Mouse (Mus musculus): Measurements from ENCODE around the gene R3hdm4. TPM values are rescaled to one million over a fixed set of nuclear protein-coding genes. Genes with fewer than 3 reads are reported as not detected.

Gene R3hdm4
- 289 and 309 TPM in 2 replicates for polyA plus RNA-seq (2015; fragmentation: Nextera tagmentation; extraction: Ambion mirVana)

- peaks cover 61% of the 10 kb centered on the region for H3K27me3 ChIP-seq (replicated peaks; ENCODE audit: control insufficient read depth, insufficient read depth, low read length)
- peak within 1 kb of the TSS; percentile 19; the same call in 1 of the 2 replicates for H3K9ac ChIP-seq (replicated peaks; ENCODE audit: low read depth, low read length)
- no peak within 1 kb of the TSS for H3K27ac ChIP-seq (ENCODE audit: low read length)
- WGBS = 3% methylated on average over 41 of the region's 41 CpGs
- H3K4me2 ChIP-seq (ENCODE audit: low read length) = peak within 1 kb of the TSS; percentile 41
- H3K4me3 ChIP-seq (replicated peaks; ENCODE audit: low read length) = peak within 1 kb of the TSS; percentile 27
- no peaks in the 10 kb centered on the region for H3K9me3 ChIP-seq (ENCODE audit: control insufficient read depth, low read length)
- no peak for ATAC-seq
- peaks cover 28% of the 10 kb centered on the region for H3K4me1 ChIP-seq (replicated peaks; ENCODE audit: control insufficient read depth, insufficient read depth, low read length)
- H3K36me3 ChIP-seq (ENCODE audit: control insufficient read depth, insufficient read depth) = no peaks in the 10 kb centered on the region
These were observed at the start of gene R3hdm4 for GRCm38 (mm10) chr10:79920958-79921535. R3hdm4 (minus strand) TSS chr10:79921208.

GRCm38 (mm10) chr10:79970415-79971182 lies 49.6 kb upstream of the R3hdm4 start, which contains the start of gene Grin3b:
Grin3b (plus strand) TSS chr10:79970715.
- no peak; the same call in 1 of the 2 replicates for ATAC-seq
- peaks cover 15% of the 10 kb centered on the region for H3K27me3 ChIP-seq (replicated peaks; ENCODE audit: control insufficient read depth, insufficient read depth, low read length)

GRCm38 (mm10) chr10:79969124-79969568 lies 48.1 kb upstream of the R3hdm4 start:
- H3K4me2 ChIP-seq (ENCODE audit: low read length) = no peak overlapping the region
- no peak overlapping the region for H3K9ac ChIP-seq (replicated peaks; ENCODE audit: low read depth, low read length)
- WGBS = 12% methylated on average over 3 of the region's 3 CpGs
- no peak overlapping the region for H3K4me3 ChIP-seq (replicated peaks; ENCODE audit: low read length)
- H3K27me3 ChIP-seq (replicated peaks; ENCODE audit: control insufficient read depth, insufficient read depth, low read length) = peaks cover 15% of the 10 kb centered on the region
- H3K36me3 ChIP-seq (ENCODE audit: control insufficient read depth, insufficient read depth) = peaks cover 15% of the 10 kb centered on the region
- H3K27ac ChIP-seq (ENCODE audit: low read length) = no peak overlapping the region
- no peak for ATAC-seq
- H3K9me3 ChIP-seq (ENCODE audit: control insufficient read depth, low read length) = no peaks in the 10 kb centered on the region
- H3K4me1 ChIP-seq (replicated peaks; ENCODE audit: control insufficient read depth, insufficient read depth, low read length) = peaks cover 11% of the 10 kb centered on the region

More at GRCm38 (mm10) chr10:79970415-79971182, 49.6 kb upstream of the R3hdm4 start, which contains the start of gene Grin3b:
- Histone ChIP-seq H3K36me3 (ENCODE audit: control insufficient read depth, insufficient read depth) (peaks cover 18% of the 10 kb centered on the region), H3K9me3 (ENCODE audit: control insufficient read depth, low read length) (no peaks in the 10 kb centered on the region), H3K4me3 (replicated peaks; ENCODE audit: low read length) (peak within 1 kb of the TSS; percentile 37), H3K9ac (replicated peaks; ENCODE audit: low read depth, low read length) (peak within 1 kb of the TSS; percentile 44), H3K4me2 (ENCODE audit: low read length) (peak within 1 kb of the TSS; percentile 57), H3K4me1 (replicated peaks; ENCODE audit: control insufficient read depth, insufficient read depth, low read length) (peaks cover 11% of the 10 kb centered on the region), H3K27ac (ENCODE audit: low read length) (no peak within 1 kb of the TSS)
- WGBS = 8% methylated on average over 46 of the region's 47 CpGs

DNA sequence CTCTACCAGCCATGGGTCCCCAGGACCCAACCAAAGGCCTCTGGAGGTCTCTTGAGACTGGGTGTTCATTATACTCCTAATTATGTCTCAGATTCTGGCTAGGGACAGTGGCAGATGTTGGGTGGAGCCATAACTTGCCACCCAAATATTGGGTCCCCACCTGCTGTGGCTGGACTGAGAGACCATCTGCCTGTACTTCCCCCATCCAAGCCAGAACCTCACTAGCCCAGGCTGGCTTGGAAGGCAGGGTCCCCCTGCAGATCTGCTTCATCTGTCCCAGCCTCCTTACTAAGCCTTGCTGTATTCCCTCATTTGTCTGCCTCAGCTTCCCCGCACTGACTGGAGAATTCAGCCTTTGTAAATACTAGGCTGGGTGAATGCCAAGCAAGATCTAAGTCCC lies 47.2 kb upstream of the R3hdm4 start:
- no peak for ATAC-seq
- H3K4me2 ChIP-seq (ENCODE audit: low read length) = no peak overlapping the region
- no peak overlapping the region for H3K4me3 ChIP-seq (replicated peaks; ENCODE audit: low read length)
- H3K9me3 ChIP-seq (ENCODE audit: control insufficient read depth, low read length) = no peaks in the 10 kb centered on the region
- 86% methylated on average over 1 of the region's 1 CpGs for whole genome bisulfite sequencing
- peaks cover 11% of the 10 kb centered on the region for H3K4me1 ChIP-seq (replicated peaks; ENCODE audit: control insufficient read depth, insufficient read depth, low read length)
- H3K9ac ChIP-seq (replicated peaks; ENCODE audit: low read depth, low read length) = no peak overlapping the region
- H3K36me3 ChIP-seq (ENCODE audit: control insufficient read depth, insufficient read depth) = peaks cover 19% of the 10 kb centered on the region
- no peak overlapping the region for H3K27ac ChIP-seq (ENCODE audit: low read length)
- peaks cover 15% of the 10 kb centered on the region for H3K27me3 ChIP-seq (replicated peaks; ENCODE audit: control insufficient read depth, insufficient read depth, low read length)

DNA sequence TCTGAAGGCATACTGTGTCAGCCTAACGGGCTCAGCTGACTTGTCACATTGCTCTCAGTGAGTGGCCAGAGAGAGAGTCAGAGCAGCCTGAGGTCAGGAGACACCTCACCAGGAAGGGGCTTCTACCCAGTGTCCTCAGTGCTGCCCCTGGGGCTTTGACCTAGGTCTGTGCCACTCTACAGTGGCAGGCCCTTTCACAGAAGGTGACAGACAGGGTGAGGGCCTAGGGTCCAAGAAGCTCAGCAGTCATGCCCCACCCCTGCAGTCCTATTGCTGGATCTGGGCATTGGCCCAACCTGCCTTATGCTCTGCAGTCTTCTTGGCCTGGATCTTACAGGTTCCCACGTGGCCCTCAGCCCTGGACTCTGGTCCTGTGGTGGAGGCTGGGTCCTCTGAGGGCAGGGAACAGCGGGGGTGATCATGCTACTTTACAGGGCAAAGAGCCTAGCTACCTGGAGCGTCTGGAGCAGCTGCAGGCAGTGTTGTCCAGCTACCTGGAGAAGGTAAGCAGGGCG lies 45.9 kb upstream of the R3hdm4 start:
- WGBS = 94% methylated on average over 5 of the region's 5 CpGs
- Histone ChIP-seq H3K4me3 (replicated peaks; ENCODE audit: low read length) (no peak overlapping the region), H3K4me1 (replicated peaks; ENCODE audit: control insufficient read depth, insufficient read depth, low read length) (peaks cover 11% of the 10 kb centered on the region), H3K27me3 (replicated peaks; ENCODE audit: control insufficient read depth, insufficient read depth, low read length) (peaks cover 15% of the 10 kb centered on the region), H3K9ac (replicated peaks; ENCODE audit: low read depth, low read length) (no peak overlapping the region), H3K9me3 (ENCODE audit: control insufficient read depth, low read length) (no peaks in the 10 kb centered on the region), H3K4me2 (ENCODE audit: low read length) (no peak overlapping the region), H3K36me3 (ENCODE audit: control insufficient read depth, insufficient read depth) (peaks cover 19% of the 10 kb centered on the region), H3K27ac (ENCODE audit: low read length) (no peak overlapping the region)
- no peak for ATAC-seq

GRCm38 (mm10) chr10:79965325-79965724 lies 44.3 kb upstream of the R3hdm4 start:
- Histone ChIP-seq H3K9ac (replicated peaks; ENCODE audit: low read depth, low read length) (no peak overlapping the region), H3K4me2 (ENCODE audit: low read length) (no peak overlapping the region), H3K27me3 (replicated peaks; ENCODE audit: control insufficient read depth, insufficient read depth, low read length) (peaks cover 7% of the 10 kb centered on the region), H3K27ac (ENCODE audit: low read length) (no peak overlapping the region), H3K36me3 (ENCODE audit: control insufficient read depth, insufficient read depth) (peaks cover 19% of the 10 kb centered on the region), H3K4me3 (replicated peaks; ENCODE audit: low read length) (no peak overlapping the region), H3K4me1 (replicated peaks; ENCODE audit: control insufficient read depth, insufficient read depth, low read length) (peaks cover 11% of the 10 kb centered on the region), H3K9me3 (ENCODE audit: control insufficient read depth, low read length) (no peaks in the 10 kb centered on the region)
- no peak for ATAC-seq
- 84% methylated on average over 5 of the region's 5 CpGs for WGBS

- H3K27me3 ChIP-seq (replicated peaks; ENCODE audit: control insufficient read depth, insufficient read depth, low read length) = peaks cover 3% of the 10 kb centered on the region
- H3K4me1 ChIP-seq (replicated peaks; ENCODE audit: control insufficient read depth, insufficient read depth, low read length) = peaks cover 11% of the 10 kb centered on the region
- H3K27ac ChIP-seq (ENCODE audit: low read length) = no peak overlapping the region
- no peak for ATAC-seq
- H3K36me3 ChIP-seq (ENCODE audit: control insufficient read depth, insufficient read depth) = peaks cover 19% of the 10 kb centered on the region
- H3K4me3 ChIP-seq (replicated peaks; ENCODE audit: low read length) = no peak overlapping the region
- H3K9me3 ChIP-seq (ENCODE audit: control insufficient read depth, low read length) = no peaks in the 10 kb centered on the region
- no peak overlapping the region for H3K9ac ChIP-seq (replicated peaks; ENCODE audit: low read depth, low read length)
- H3K4me2 ChIP-seq (ENCODE audit: low read length) = no peak overlapping the region
- WGBS = 94% methylated on average over 7 of the region's 7 CpGs
These were observed 43.7 kb upstream of the R3hdm4 start for GRCm38 (mm10) chr10:79964727-79965126.

DNA sequence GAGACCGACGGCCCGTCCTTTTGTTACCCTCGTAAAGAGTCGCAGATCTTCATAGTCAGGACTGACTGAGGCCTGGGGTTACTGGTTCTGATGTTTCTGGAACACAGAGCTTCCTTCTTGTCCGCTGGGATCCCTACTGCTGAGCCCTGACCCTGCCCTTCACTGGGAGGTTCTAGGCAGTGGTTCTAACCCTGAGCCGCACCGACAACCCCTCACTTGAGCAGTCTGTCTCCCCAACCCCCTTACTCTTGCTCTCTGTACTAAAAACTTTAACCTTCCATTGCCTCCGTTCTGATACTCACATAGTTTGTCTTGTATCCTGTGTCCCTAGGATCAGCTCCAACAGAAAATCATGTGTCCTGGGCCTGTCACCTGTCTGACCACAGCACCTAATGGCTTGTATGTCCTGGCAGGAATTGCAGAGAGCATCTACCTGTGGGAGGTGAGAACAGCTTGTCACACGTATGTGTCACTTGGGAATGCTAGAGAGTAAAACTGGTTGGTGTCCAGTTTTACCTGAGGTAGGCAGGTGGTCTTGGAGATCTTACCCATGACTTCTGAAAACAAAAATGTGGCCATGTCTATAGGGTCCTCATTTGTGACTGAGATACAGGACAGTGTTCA lies 39.8 kb upstream of the R3hdm4 start:
- H3K9ac ChIP-seq (replicated peaks; ENCODE audit: low read depth, low read length) = peak overlapping the region; percentile 82
- no peak overlapping the region for H3K27ac ChIP-seq (ENCODE audit: low read length)
- WGBS = 21% methylated on average over 10 of the region's 10 CpGs
- H3K9me3 ChIP-seq (ENCODE audit: control insufficient read depth, low read length) = no peaks in the 10 kb centered on the region
- no peaks in the 10 kb centered on the region for H3K27me3 ChIP-seq (replicated peaks; ENCODE audit: control insufficient read depth, insufficient read depth, low read length)
- H3K4me2 ChIP-seq (ENCODE audit: low read length) = peak overlapping the region; percentile 87
- no peak for ATAC-seq
- H3K4me1 ChIP-seq (replicated peaks; ENCODE audit: control insufficient read depth, insufficient read depth, low read length) = peaks cover 8% of the 10 kb centered on the region
- H3K4me3 ChIP-seq (replicated peaks; ENCODE audit: low read length) = peak overlapping the region; percentile 97
- H3K36me3 ChIP-seq (ENCODE audit: control insufficient read depth, insufficient read depth) = peaks cover 3% of the 10 kb centered on the region; the same call in 1 of the 2 replicates
